Mouse (Mus musculus): ENCODE measurements around the gene Dlgap1. TPM values are rescaled to one million over a fixed set of nuclear protein-coding genes. Genes with fewer than 3 reads are reported as not detected.

The Dlgap1 gene
- polyA plus RNA-seq, 1 experiment, result 0.06 TPM

GRCm38 (mm10) chr17:70829217-70829616 is 860.3 kb downstream of the Dlgap1 start:
- no peak overlapping the region for H3K4me3 ChIP-seq (ENCODE audit: extremely low read depth, insufficient read depth, insufficient read length)
- no peak for DNase-seq (ENCODE audit: low read depth in 1 of 2, low spot score in 2 of 2)

GRCm38 (mm10) chr17:70829943-70830715 is 861.3 kb downstream of the Dlgap1 start:
- Histone ChIP-seq H3K4me1 (ENCODE audit: control insufficient read depth, insufficient read depth, insufficient read length) (peaks cover under 1% of the 10 kb centered on the region; the same call in 1 of the 2 replicates), H3K36me3 (ENCODE audit: control insufficient read depth, insufficient read depth, low read length) (no peaks in the 10 kb centered on the region), H3K27me3 (ENCODE audit: control insufficient read depth, insufficient read depth, low read length) (0 out of 2 replicates have a peak, but pooled peaks cover 4% of the 10 kb centered on the region), H3K27ac (ENCODE audit: insufficient read depth, low read length) (no peak overlapping the region), H3K4me3 (ENCODE audit: extremely low read depth, insufficient read depth, insufficient read length) (no peak overlapping the region)
- no peak for TF ChIP-seq CTCF (IDR thresholded peaks at IDR 0.05; ENCODE audit: extremely low read depth, insufficient read depth, insufficient read length, insufficient replicate concordance)
- no peak for TF ChIP-seq POLR2A (IDR thresholded peaks at IDR 0.05; ENCODE audit: low read depth, low read length)
- 94% methylated on average over 23 of the region's 23 CpGs for WGBS
- DNase-seq (ENCODE audit: low read depth in 1 of 2, low spot score in 2 of 2), result no peak

More at GRCm38 (mm10) chr17:70829217-70829616, 860.3 kb downstream of the Dlgap1 start:
- H3K36me3 ChIP-seq (ENCODE audit: control insufficient read depth, insufficient read depth, low read length), result no peaks in the 10 kb centered on the region
- 75% methylated on average over 6 of the region's 6 CpGs for WGBS
- no peak overlapping the region for H3K27ac ChIP-seq (ENCODE audit: insufficient read depth, low read length)
- no peaks in the 10 kb centered on the region for H3K27me3 ChIP-seq (ENCODE audit: control insufficient read depth, insufficient read depth, low read length)
- TF ChIP-seq POLR2A (IDR thresholded peaks at IDR 0.05; ENCODE audit: low read depth, low read length), result no peak
- TF ChIP-seq CTCF (IDR thresholded peaks at IDR 0.05; ENCODE audit: extremely low read depth, insufficient read depth, insufficient read length, insufficient replicate concordance), result no peak
- no peaks in the 10 kb centered on the region for H3K4me1 ChIP-seq (ENCODE audit: control insufficient read depth, insufficient read depth, insufficient read length)

- Histone ChIP-seq H3K36me3 (ENCODE audit: control insufficient read depth, insufficient read depth, low read length) (no peaks in the 10 kb centered on the region), H3K4me1 (ENCODE audit: control insufficient read depth, insufficient read depth, insufficient read length) (peaks cover 2% of the 10 kb centered on the region; the same call in 1 of the 2 replicates), H3K27ac (ENCODE audit: insufficient read depth, low read length) (no peak overlapping the region; the same call in 1 of the 2 replicates), H3K27me3 (ENCODE audit: control insufficient read depth, insufficient read depth, low read length) (0 out of 2 replicates have a peak, but pooled peaks cover 4% of the 10 kb centered on the region), H3K4me3 (ENCODE audit: extremely low read depth, insufficient read depth, insufficient read length) (no peak overlapping the region)
- WGBS, result 90% methylated on average over 4 of the region's 4 CpGs
- DNase-seq (ENCODE audit: low read depth in 1 of 2, low spot score in 2 of 2), result no peak
- TF ChIP-seq CTCF (IDR thresholded peaks at IDR 0.05; ENCODE audit: extremely low read depth, insufficient read depth, insufficient read length, insufficient replicate concordance) (no peak), POLR2A (IDR thresholded peaks at IDR 0.05; ENCODE audit: low read depth, low read length) (no peak)
Observed at GRCm38 (mm10) chr17:70831591-70831990, 862.7 kb downstream of the Dlgap1 start.

- peaks cover 2% of the 10 kb centered on the region; the same call in 1 of the 2 replicates for H3K4me1 ChIP-seq (ENCODE audit: control insufficient read depth, insufficient read depth, insufficient read length)
- H3K27ac ChIP-seq (ENCODE audit: insufficient read depth, low read length), result peak overlapping the region; percentile 62
- TF ChIP-seq CTCF (IDR thresholded peaks at IDR 0.05; ENCODE audit: extremely low read depth, insufficient read depth, insufficient read length, insufficient replicate concordance) (no peak), POLR2A (IDR thresholded peaks at IDR 0.05; ENCODE audit: low read depth, low read length) (no peak)
- H3K36me3 ChIP-seq (ENCODE audit: control insufficient read depth, insufficient read depth, low read length), result no peaks in the 10 kb centered on the region
- H3K4me3 ChIP-seq (ENCODE audit: extremely low read depth, insufficient read depth, insufficient read length), result no peak overlapping the region
- 0 out of 2 replicates have a peak, but pooled peaks cover 4% of the 10 kb centered on the region for H3K27me3 ChIP-seq (ENCODE audit: control insufficient read depth, insufficient read depth, low read length)
- 45% methylated on average over 9 of the region's 9 CpGs for WGBS
- peak in 1 of 2 experiments; percentile 21 for DNase-seq (ENCODE audit: low read depth in 1 of 2, low spot score in 2 of 2)
Observed at GRCm38 (mm10) chr17:70832544-70832943, 863.7 kb downstream of the Dlgap1 start.

GRCm38 (mm10) chr17:70834430-70834965 is 865.6 kb downstream of the Dlgap1 start:
- no peak for DNase-seq (ENCODE audit: low read depth in 1 of 2, low spot score in 2 of 2)
- peak overlapping the region; percentile 45 for H3K4me3 ChIP-seq (ENCODE audit: extremely low read depth, insufficient read depth, insufficient read length)
- H3K27ac ChIP-seq (ENCODE audit: insufficient read depth, low read length), result peak overlapping the region; percentile 52
- 4% methylated on average over 29 of the region's 29 CpGs for WGBS
- H3K27me3 ChIP-seq (ENCODE audit: control insufficient read depth, insufficient read depth, low read length), result 0 out of 2 replicates have a peak, but pooled peaks cover 4% of the 10 kb centered on the region
- H3K4me1 ChIP-seq (ENCODE audit: control insufficient read depth, insufficient read depth, insufficient read length), result peaks cover 2% of the 10 kb centered on the region; the same call in 1 of the 2 replicates
- H3K36me3 ChIP-seq (ENCODE audit: control insufficient read depth, insufficient read depth, low read length), result no peaks in the 10 kb centered on the region
- no peak for TF ChIP-seq POLR2A (IDR thresholded peaks at IDR 0.05; ENCODE audit: low read depth, low read length)
- no peak for TF ChIP-seq CTCF (IDR thresholded peaks at IDR 0.05; ENCODE audit: extremely low read depth, insufficient read depth, insufficient read length, insufficient replicate concordance)

- no peak for DNase-seq (ENCODE audit: low read depth in 1 of 2, low spot score in 2 of 2)
- Histone ChIP-seq H3K27ac (ENCODE audit: insufficient read depth, low read length) (no peak overlapping the region), H3K36me3 (ENCODE audit: control insufficient read depth, insufficient read depth, low read length) (no peaks in the 10 kb centered on the region), H3K4me3 (ENCODE audit: extremely low read depth, insufficient read depth, insufficient read length) (peak overlapping the region; percentile 45; the same call in 1 of the 2 replicates), H3K4me1 (ENCODE audit: control insufficient read depth, insufficient read depth, insufficient read length) (peaks cover 2% of the 10 kb centered on the region; the same call in 1 of the 2 replicates), H3K27me3 (ENCODE audit: control insufficient read depth, insufficient read depth, low read length) (0 out of 2 replicates have a peak, but pooled peaks cover 4% of the 10 kb centered on the region)
- TF ChIP-seq CTCF (IDR thresholded peaks at IDR 0.05; ENCODE audit: extremely low read depth, insufficient read depth, insufficient read length, insufficient replicate concordance) (no peak), POLR2A (IDR thresholded peaks at IDR 0.05; ENCODE audit: low read depth, low read length) (no peak)
- 17% methylated on average over 10 of the region's 10 CpGs for WGBS
Observed at GRCm38 (mm10) chr17:70835071-70835790, 866.4 kb downstream of the Dlgap1 start.

Data from spleen, adult 2 months (tissue).